Mouse (Mus musculus): ENCODE results near the gene Ralgps2.

Ralgps2 gene

DNA sequence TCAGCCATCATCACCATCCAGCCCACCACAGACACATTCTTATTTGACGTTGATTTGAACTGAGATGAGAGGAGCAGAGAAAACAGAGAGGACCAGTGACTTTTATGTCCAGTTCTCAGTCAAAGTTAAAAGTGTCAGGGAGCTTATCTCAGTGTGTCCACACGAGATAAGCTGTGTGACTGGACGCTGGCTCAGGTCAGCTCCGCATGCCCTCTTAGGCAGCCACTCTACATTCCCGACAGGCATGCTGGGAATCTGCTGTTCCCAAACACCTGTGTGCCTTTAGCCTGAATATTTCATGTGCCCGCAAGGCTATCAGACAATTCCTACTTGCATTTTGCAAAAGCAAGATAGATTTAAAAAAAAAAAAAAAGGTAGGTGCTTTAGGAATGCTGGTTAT is 125.9 kb downstream of the Ralgps2 start:
- DNase-seq (ENCODE audit: low spot score in 2 of 2) = no peak

DNA sequence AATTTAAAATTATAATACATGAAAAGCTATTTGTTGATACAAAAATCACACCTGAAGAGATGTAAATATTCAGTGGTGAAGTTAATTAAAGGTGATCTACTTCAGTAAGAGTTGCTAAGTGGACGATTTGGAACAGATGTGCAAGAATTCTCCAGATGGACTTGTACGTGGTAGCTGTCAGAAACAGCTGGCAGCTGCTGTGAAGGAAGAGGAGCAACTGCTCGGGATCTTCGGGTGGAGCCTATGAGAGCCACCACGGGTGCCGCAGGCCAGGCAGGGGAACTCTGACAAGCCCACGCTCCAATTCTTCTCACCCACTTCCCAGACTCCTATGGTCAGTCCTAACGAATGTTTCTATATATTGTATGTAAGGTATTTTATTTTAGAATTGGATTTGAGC is 126.7 kb downstream of the Ralgps2 start:
- DNase-seq (ENCODE audit: low spot score in 2 of 2) = no peak

DNA sequence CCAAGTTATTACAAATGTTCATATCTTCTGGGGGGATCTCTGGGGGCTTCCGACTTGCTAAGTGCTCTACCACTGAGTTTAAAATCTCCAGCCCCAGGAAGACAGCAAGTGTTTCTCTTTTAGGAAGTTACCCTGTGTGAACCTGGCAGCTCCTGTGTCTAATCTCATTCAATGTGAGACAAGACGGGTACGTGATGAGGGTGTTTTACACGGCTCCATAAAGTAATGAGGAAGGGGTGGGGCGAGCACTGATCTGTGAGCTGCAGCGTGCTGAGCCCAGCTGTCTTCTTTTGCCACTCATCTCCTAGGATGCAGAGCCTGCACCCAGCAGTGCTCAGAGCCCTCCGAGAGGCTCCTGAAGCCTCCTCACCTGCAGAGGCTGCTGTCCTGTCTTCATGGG is 127.5 kb downstream of the Ralgps2 start:
- DNase-seq (ENCODE audit: low spot score in 2 of 2) = no peak

DNA sequence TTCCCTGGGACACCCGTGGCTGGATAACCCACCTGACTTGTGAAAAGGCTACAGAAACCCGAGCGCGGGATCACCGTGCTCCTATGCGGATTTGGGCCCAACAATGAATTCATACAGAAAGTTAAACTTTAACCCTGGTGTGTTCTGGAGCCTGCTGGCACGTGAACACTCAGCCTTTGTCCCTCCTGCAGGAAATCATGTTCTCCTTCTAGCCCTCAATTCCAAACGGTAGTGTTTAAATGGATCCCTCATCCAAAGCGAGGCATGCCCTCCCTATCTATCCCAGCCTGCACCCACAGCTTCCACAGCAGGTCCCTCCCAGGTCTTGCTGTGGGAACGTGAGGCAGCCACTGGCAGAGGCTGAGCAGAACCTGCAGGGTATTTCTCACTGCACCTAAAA is 131.1 kb downstream of the Ralgps2 start:
- no peak for DNase-seq (ENCODE audit: low spot score in 2 of 2)

DNA sequence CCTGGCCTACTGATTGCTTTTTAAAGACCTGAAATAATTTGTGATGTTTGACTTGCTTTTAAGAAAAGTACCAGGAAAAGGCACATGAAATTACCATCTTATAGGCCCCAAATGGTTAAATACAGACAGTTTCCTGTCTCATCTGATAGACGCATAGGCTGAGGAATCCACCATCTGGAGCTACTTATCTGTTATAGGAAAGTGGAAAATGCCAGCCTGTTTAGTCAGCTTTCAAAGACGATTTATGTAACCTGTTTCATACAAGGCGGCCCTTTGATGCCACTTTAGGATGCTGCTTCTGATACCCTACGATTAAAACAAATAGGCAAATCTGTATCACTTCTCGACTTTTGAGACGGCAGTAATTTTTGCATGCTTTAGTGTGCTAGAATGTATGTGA is 138.2 kb downstream of the Ralgps2 start:
- DNase-seq (ENCODE audit: low spot score in 2 of 2) = no peak

DNA sequence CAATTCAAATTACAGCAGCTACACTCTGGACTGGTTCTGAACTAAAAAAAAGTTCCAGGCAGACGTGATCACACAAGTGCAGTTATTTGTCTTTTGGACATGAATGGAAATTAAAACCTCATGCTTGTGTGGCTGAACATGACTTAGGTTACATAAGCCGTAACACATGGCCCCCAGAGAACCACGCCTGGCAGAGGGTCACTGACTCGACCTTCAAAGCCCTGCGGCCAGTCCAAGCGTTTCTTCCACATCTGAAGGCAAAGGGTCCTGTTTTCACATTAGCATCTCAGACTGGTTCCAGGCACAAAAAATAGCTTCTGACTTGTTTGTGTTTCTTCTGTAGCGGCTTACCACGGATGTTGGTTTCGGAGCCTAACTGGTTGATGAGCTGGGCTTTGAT is 143.2 kb downstream of the Ralgps2 start:
- DNase-seq (ENCODE audit: low spot score in 2 of 2) = no peak

DNA sequence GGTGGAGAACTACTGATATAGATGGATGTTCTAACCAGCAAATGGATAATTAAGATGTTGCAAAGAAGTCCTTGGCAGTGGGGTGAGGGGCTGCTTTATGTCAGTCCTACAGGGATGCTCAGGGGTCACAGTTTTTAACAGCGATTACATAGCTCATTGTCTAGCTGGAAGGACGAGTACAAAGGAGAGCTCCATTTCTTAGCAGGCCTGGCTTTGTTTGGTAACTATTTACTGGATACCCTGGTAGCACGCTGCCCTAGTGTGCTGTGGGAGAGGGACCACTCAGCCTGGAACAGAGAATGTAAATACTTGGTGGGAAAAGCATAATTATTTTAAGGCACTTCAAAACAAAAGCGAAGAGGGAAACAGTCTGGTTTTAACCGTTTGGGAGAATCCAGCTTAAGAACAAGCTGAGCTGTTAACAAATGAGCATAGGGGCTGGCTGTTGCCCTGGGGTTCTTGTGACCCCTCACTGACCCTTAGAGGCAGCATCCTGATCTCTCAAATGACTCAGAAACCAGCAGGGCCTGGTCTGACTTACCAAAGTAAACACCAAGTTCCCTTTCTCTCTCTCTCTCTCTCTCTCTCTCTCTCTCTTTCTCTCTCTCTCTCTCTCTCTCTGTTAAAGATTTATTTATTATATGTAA is 149.5 kb downstream of the Ralgps2 start:
- DNase-seq (ENCODE audit: low spot score in 2 of 2) = no peak

DNA sequence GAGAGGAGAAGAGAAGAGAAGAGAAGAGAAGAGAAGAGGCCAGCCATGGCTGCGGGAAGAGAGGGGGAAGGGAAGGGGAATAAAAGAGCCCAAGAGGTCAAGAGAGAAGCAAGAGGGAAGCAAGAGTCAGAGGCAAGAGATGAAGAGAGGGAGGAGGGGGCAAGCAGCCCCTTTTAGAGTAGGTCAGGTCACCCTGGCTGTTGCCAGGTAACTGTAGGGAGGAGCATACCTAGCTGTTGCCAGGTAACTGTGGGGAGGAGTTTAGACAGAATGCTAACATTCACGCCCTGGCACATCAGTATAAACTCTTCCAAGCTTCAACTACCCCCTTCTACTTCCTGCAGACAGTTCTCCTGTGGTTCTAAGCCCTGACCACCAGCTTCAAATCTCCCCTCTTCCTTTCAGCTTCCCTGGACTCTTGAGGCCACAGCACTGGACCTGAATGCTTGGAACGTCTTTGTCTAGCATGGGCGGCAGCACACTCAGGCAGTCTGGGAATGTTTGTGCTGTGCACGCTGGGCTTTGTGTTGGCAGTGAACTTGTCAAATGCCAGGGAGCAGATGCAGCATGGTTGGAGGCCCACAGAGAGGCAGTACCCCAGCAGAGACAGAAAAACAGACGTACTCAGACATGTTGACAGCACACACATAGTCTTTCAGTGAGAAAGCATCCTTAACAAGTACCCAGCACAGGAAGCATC is 152.1 kb downstream of the Ralgps2 start:
- no peak for DNase-seq (ENCODE audit: low spot score in 2 of 2)

DNA sequence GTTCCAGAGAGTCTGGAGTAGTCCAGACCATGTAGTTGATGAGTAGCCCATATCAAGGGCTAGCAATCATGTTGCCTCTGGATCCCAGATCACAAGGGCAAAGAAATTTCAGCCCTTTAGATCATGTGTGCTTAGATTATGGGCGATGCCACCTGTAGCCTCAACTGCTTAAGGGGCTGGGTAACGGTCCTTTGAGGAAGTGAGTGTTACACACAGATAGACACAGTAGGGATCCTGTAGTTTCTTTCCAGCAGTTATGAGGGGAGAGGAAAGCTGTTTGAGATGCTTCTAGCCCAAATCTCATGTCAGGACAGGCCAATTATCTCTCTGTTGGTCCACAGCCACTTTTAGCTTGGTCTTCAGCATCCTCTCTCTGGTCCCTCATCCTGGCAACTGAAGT is 153.4 kb downstream of the Ralgps2 start:
- DNase-seq (ENCODE audit: low spot score in 2 of 2) = no peak

DNA sequence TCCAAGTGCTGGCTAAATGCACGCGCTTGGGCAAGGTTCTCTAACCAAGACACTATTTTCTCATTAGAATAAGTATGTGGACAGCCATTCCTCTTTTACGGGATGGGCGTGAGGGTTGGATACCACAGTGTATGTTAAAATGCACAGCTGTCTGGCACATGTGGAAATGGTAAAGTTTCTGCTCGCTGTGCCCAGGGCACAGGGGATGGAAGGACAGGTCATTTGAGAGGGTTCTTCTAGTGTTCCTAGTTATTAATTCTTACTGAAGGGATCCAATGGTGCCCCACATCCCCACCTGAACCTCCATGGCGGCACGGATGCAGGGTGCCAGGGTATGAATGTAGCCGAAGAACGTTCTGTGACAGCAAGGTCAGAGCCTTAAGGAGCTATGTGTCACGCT is 154.5 kb downstream of the Ralgps2 start:
- DNase-seq (ENCODE audit: low spot score in 2 of 2) = peak in 1 of 2 experiments; percentile 51

DNA sequence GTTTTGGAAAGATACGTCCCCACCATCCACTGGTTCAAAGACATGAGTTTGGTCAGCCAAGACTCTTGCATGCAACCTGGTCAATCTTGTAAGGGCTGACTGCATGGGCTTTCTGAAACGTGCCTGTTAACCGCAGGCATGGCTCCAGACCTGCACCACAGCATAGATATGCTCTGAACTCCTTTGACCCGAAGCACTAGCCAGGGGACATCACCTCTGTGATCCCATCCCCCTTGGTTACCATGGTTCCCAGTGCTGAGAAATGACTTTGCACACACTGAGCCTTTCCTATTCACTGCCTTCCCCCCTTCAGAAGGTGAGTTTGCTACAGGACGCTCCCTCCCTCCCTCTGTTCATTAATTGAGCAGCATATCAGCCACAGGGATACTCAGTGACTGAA is 155.3 kb downstream of the Ralgps2 start:
- DNase-seq (ENCODE audit: low spot score in 2 of 2) = no peak

DNA sequence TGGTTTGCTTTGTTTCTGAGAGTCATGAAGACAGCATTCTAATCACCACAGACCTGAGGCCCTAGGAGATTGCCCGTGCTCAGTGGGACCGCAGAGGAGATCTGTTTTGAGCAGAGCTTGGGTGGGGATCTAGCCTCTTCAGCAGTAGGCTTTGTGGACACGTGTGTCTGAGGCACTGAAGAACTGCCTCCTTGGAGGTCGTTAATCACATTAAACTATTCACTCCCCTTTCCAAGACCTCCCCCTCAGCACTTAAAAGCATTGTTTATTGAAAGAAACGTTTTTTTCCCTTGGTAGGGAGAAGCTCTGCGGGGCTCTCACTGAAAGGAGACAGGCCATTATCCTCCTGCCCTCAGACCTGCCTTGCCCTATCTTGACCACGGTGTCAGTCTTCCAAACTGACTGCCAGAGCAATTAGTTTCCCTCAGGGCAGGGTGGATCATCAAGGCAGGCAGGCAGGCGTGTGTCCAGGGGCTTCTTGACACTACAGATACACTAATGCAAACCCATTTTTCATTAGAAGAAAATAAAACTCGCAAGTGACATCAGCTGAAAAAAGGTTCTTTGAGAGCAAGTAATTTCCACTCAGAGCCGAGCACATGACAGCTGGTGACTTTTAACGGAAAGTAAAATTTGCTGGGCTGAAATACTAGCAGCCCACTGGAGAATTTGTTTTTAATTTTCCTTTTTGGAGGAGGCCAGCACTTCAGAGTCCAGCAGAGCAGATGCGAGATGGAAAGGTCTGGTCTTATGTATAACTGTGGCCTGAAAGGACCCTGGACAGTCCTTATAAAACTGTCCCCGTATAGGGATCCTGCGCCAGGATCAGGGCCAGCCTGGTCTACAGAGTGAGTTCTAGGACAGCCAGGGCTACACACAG is 157.2 kb downstream of the Ralgps2 start:
- DNase-seq (ENCODE audit: low spot score in 2 of 2) = no peak

DNA sequence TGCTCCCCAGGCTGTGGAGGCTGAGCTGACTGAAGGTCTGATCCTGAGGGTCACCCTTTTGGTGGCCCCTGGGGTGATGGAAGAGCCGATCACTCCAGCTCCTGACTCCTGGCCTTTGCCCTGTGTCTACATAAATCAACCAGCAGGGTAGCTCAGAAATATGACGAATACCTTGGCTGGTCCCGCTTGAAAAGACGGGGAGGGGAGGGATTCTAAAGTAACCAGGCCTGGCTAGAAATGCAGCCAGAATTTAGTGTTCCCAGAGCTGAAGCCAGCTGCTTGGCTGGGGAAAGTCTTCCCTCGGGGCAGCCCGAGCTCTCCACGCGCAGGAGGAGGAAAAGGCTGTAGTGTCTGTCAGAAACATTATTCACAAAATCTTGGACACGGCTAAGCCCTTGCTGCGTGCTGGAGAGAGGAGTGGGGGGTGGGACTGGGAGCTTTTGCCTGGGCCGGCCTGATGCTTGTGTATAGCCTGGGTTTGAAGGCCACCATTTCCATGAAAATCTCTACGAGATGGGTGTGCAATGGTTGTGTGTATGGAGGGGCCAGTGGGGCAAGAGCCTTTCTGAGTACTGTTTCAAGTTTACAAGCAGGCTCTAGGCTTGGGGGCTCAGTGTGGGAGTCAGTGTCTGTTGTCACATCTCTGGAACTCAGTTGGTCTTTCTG is 158.2 kb downstream of the Ralgps2 start:
- no peak for DNase-seq (ENCODE audit: low spot score in 2 of 2)

DNA sequence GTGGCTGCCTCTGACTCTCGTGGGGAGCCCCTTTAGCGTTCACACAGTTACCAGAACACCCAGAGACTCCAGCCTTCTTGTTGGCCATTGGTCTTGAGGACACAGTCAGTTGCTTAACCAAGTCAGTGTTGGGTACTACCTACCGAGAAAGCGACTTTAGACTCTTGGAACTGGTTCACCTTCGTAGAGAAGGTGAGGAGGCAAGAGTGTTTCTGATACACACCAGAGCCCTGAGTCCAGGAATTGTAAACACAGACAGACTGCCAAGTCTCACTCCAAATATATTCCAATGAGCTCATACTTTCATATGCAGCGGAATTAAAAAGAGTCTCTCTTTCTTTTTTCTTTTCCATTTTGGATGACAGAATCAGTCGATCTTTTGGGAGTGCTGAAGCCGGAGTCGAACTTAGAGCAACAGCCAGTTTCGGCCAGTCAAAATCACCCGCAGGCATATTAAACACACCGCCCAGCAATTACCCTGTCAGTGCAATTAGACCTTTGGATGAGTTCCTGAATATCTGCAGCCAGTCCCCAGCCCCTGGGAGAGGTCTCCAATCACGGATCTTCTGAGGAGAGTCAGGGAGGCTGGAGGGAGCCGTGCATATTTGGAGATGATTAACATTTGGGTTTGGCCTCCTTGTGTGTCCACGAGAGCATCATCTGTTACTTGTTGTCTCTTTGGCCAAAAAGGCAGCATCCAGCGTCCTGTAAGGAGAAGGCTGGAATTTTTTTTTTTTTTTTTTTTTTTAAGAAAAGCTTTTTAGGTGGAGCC is 159.0 kb downstream of the Ralgps2 start:
- DNase-seq (ENCODE audit: low spot score in 2 of 2) = peak in 1 of 2 experiments; percentile 53

DNA sequence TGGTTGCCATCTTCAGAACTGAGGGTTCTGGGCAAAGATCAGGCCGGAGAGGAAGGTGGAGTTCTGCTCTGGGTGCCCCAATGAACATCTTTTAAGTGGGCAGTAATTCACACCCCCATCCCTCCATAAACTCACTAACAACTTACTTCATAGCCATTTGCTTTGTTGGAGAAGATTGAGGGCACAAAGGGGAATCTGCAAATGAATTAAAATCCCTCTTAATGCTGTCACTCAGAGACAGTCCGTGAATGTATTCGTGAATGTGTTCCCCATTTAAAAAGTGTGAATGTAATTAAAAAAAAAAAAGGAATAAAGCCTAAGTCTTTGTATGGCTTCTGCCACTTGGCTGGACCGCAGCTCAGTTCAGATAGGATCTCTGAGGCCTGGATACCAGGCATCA is 159.8 kb downstream of the Ralgps2 start:
- no peak for DNase-seq (ENCODE audit: low spot score in 2 of 2)

DNA sequence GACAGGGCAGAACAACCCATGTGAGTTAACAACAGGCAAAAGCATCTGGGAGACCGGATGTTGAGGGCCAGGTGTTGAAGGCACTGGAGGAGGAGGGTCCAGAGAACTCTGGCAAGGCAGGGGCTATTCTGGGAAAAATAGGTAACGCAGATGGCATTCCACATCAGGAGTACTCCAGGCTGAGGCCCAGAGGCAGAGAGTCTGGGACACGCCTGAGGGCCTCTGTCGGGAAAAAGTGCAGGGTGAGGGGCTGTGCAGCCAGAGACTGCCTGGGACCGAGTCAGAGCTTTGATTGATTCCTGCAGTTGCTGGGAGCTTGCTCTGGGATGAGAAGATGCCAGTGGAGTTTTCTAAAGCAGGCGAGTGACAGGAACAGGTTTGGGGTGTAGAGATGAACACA is 160.4 kb downstream of the Ralgps2 start:
- peak in 1 of 2 experiments; percentile 57 for DNase-seq (ENCODE audit: low spot score in 2 of 2)

DNA sequence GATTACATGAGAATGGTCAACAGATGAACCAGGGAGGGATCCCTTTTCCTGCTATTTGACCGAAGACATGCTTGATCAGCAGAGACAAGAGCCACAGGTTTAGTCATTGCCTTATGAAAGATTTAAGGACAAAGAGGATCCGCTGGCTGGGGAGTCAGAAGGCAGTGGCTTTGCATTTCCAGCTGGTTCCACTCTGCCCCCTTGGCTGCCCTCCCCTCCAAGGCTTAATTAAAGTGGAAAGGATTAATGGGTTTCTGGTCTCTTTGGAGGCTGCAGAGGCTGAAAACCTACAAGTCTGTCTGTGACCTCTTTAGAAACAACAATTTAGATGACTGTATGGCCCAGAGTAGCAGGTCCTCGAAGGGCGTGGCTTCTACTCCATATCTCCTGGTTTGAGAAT is 161.5 kb downstream of the Ralgps2 start:
- DNase-seq (ENCODE audit: low spot score in 2 of 2) = no peak

DNA sequence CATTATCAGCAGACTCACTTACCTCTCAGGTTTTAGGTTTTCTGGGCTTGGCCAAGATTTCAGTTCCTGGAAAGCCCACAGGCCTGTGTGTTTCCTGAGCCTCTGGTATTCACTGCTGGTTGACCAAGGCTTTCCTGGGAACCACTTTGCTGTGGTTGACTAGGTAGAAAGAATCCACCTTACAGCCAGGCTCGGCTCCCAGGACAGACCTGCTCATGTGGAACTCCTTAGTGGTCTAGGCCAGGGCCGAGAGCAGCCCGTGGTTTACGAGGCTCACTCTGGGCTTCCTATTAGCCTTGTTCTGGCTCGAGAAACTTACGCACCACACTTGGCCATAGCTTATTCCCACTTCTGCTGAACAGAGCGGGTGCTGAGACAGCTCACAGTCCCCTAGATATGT is 163.4 kb downstream of the Ralgps2 start:
- no peak for DNase-seq (ENCODE audit: low spot score in 2 of 2)

DNA sequence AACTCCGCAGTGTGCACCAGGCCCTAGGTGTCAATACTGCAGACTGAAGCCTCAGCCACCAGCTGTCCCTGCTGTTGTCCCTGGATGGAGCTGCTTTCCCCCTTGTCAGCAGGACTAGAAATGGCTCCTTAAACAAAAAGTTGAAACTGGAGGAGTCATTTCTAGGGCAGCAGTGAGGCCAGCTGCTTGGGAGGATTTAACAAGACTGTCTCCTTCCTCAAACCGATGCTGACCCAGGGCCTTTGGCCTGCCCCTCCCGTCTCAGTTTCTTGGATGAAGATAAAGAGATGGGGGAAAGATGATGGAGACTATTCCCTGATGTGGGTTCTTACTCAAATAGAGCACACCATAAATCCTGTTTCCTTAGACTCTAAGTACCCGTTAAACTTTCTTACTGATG is 164.2 kb downstream of the Ralgps2 start:
- DNase-seq (ENCODE audit: low spot score in 2 of 2) = no peak

DNA sequence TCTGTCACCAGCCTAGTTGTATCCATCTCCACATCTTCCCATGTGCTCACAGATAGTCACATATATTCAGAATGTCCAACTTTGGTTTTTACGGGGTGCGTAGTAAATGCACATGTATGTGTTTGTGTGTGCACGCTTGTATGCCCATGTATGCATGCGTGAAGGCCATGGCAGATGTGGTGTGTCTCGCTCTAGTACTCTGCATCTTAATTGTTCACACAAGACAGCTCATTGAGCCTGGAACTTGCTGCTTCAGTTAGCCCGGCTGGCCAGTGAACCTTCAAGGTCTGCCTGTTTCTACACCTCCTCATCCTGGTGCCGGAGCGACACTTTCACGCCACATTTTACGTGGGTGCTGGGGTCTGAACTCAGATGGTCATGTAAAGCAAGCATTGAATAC is 168.6 kb downstream of the Ralgps2 start:
- no peak for DNase-seq (ENCODE audit: low spot score in 2 of 2)

DNA sequence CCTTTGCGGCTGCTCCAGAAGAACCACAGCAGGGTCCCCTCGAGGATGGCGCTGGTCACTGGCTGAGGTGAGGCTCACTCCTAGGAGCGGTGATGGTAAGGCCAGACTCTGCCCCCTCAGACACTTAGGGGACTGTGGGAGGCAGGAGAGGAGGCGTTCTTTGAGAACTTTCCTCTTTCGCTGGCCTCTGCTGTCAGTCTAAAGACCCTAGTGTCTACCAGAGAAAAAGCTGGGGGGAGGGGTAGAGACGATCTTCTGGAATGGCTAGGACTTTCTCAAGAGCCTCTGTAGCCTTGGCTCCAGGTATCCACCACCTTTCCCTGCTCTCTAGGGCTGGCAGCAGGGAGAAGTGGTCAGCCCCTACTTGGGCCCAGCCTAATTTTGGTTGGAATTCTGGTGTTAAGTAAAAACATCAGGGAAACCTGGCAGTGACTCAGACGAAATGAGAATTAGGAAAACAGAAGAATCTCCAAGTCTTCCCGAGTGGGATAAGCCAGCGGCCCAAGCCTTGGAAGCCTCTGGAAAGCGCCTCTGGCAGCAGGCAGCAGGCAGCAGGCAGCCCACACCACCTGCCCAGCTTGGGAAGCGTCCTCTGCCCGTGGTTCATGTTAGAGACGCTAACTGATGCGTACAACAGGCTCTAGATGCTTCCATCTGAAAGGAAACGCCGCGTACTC is 169.7 kb downstream of the Ralgps2 start:
- DNase-seq (ENCODE audit: low spot score in 2 of 2) = no peak
